Mouse (Mus musculus): ENCODE results near the gene Cbwd1. TPM values are rescaled to one million over a fixed set of nuclear protein-coding genes. Genes with fewer than 3 reads are reported as not detected.
A peak's percentile ranks its signal among the peaks of the same experiment; 100 is the strongest.

Cbwd1 gene
- polyA plus RNA-seq, 1 experiment from 2014 or later = 12.8 TPM

GRCm38 (mm10) chr19:24873873-24874272, 87.5 kb downstream of the Cbwd1 start:
- Histone ChIP-seq H3K4me2 (replicated peaks; ENCODE audit: low read depth) (no peak overlapping the region), H3K9me3 (ENCODE audit: control insufficient read depth, low read length) (no peaks in the 10 kb centered on the region), H3K27me3 (ENCODE audit: control insufficient read depth, insufficient read depth, low read length) (no peaks in the 10 kb centered on the region), H3K4me1 (replicated peaks; ENCODE audit: control insufficient read depth, insufficient read depth) (no peaks in the 10 kb centered on the region), H3K4me3 (ENCODE audit: low read depth, low read length) (no peak overlapping the region), H3K9ac (ENCODE audit: low read length) (no peak overlapping the region), H3K27ac (replicated peaks) (no peak overlapping the region), H3K36me3 (ENCODE audit: control insufficient read depth, insufficient read depth, low read length) (no peaks in the 10 kb centered on the region)
- no peak for TF ChIP-seq EP300 (optimal IDR thresholded peaks at IDR 0.05)
- no peak for TF ChIP-seq CTCF (IDR thresholded peaks at IDR 0.05; ENCODE audit: low read depth)
- DNase-seq (ENCODE audit: low spot score) (peak; percentile 27), ATAC-seq (ENCODE audit: low FRiP score, low TSS enrichment) (peak; percentile 76; the same call in 1 of the 2 replicates)
- WGBS = 28% methylated on average over 2 of the region's 2 CpGs

DNA sequence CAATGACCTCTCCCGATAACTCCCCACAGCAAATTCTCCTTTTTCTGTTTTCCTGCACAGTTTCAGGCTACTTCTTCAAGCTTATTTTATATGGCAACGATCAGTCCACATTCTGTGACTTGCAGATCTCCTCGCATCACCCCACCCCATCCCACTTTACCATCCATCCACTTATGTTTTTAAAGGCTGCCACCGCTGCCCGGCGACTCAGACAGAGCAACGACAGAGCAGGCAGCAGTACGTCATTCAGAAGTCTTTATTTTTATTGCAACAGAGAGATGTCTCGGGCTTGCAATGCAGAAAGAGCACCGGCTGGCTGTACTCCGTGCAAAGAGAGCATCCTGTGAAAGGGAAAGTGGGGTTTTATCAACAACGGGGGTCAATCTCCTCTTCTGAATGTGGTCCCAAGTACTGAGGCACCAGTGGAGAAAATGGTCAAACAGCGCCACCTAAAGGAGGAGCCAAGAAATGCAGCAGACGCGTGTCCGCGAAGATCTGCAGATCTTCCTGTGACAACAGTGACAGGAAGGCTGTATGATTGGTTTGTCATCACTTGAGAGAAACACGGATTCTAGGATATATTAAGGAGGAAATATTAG, 90.3 kb downstream of the Cbwd1 start:
- DNase-seq (ENCODE audit: low spot score) (peak; percentile 71), ATAC-seq (ENCODE audit: low FRiP score, low TSS enrichment) (peak; percentile 53)
- H3K9ac ChIP-seq (ENCODE audit: low read length) = no peak overlapping the region
- 17% methylated on average over 18 of the region's 18 CpGs for WGBS
- peak overlapping the region; percentile 30 for H3K4me3 ChIP-seq (ENCODE audit: low read depth, low read length)
- no peak for TF ChIP-seq EP300 (optimal IDR thresholded peaks at IDR 0.05)
- peak; percentile 98 for TF ChIP-seq CTCF (IDR thresholded peaks at IDR 0.05; ENCODE audit: low read depth)
- H3K36me3 ChIP-seq (ENCODE audit: control insufficient read depth, insufficient read depth, low read length) = no peaks in the 10 kb centered on the region
- H3K27me3 ChIP-seq (ENCODE audit: control insufficient read depth, insufficient read depth, low read length) = no peaks in the 10 kb centered on the region
- H3K27ac ChIP-seq (replicated peaks) = no peak overlapping the region
- peak overlapping the region; percentile 51 for H3K4me2 ChIP-seq (replicated peaks; ENCODE audit: low read depth)
- no peaks in the 10 kb centered on the region for H3K9me3 ChIP-seq (ENCODE audit: control insufficient read depth, low read length)
- no peaks in the 10 kb centered on the region for H3K4me1 ChIP-seq (replicated peaks; ENCODE audit: control insufficient read depth, insufficient read depth)

Small RNA genes within 50 kb of the gene (microRNA-seq; reads per million reads assigned to microRNA genes)
- gene Mir3084-1 = not detected

Other genes starting within 250 kb of the Cbwd1 start
- gene Pgm5, start 99.8 kb downstream of the Cbwd1 start, polyA plus RNA-seq (2015; fragmentation: Nextera tagmentation; extraction: Ambion mirVana) = 5.5 and 6.3 TPM in 2 replicates
- gene Gm10053, start 85.9 kb downstream of the Cbwd1 start, polyA plus RNA-seq (2015; fragmentation: Nextera tagmentation; extraction: Ambion mirVana) = 306 and 325 TPM in 2 replicates
- gene Foxd4, start 60.4 kb downstream of the Cbwd1 start, polyA plus RNA-seq (2015; fragmentation: Nextera tagmentation; extraction: Ambion mirVana) = 0.08 TPM in 1 of 2 replicates, not detected in the other
- 3.3 and 3.4 TPM in 2 replicates for gene Dock8, start 37.9 kb upstream of the Cbwd1 start, polyA plus RNA-seq (2015; fragmentation: Nextera tagmentation; extraction: Ambion mirVana)

Data from stomach, postnatal 0 days (tissue).